Mouse (Mus musculus): ENCODE results near the gene Trpm7. TPM values are rescaled to one million over a fixed set of nuclear protein-coding genes. Genes with fewer than 3 reads are reported as not detected.

Trpm7 gene
- total and polyA plus RNA-seq, 3 experiments, result 11.2 to 143 (median 107) TPM

DNA sequence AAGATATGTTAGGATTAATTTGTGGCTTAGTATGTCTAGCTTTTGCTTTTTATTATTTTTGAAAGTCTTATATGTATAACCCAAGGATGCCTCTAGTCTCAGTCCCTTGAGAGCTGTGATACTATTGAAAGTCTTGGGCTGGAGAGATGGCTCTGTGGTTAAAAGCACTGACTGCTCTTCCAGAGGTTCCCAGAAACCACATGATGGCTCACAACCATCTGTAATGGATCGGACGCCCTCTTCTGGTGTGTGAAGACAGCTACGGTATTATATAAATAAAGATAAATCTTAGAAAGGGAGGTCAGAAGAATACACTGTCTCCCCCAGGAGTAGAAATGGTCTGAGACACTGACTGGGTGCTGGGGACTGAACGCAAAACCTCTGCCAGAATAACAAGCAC lies 31.3 kb downstream of the Trpm7 start:
- no peaks in the 10 kb centered on the region for H3K27me3 ChIP-seq (ENCODE audit: insufficient read depth, low read length)
- DNase-seq (ENCODE audit: low spot score) (no peak), ATAC-seq (ENCODE audit: extremely low read depth, insufficient number of reproducible peaks, low FRiP score, poor library complexity, severe bottlenecking) (no peak)
- no peaks in the 10 kb centered on the region for H3K4me1 ChIP-seq (ENCODE audit: insufficient read depth, low read depth, low read length)
- no peaks in the 10 kb centered on the region for H3K9me3 ChIP-seq (replicated peaks)
- H3K36me3 ChIP-seq (replicated peaks), result peaks cover 61% of the 10 kb centered on the region
- no peak overlapping the region for H3K4me3 ChIP-seq (ENCODE audit: low read depth, low read length)
- TF ChIP-seq GATA2 (IDR thresholded peaks at IDR 0.05; ENCODE audit: borderline replicate concordance, low read depth, low read length) (no peak), POLR2AphosphoS5 (IDR thresholded peaks at IDR 0.05; ENCODE audit: insufficient replicate concordance, low read depth, low read length) (no peak), CTCF (IDR thresholded peaks at IDR 0.05; ENCODE audit: low read depth, low read length) (no peak), TAL1 (conservative IDR thresholded peaks at IDR 0.05; ENCODE audit: low read depth, low read length) (no peak), GATA1 (IDR thresholded peaks at IDR 0.05; ENCODE audit: borderline replicate concordance, low read length) (no peak)

GRCm38 (mm10) chr2:126838848-126839247 lies 37.2 kb downstream of the Trpm7 start:
- H3K4me1 ChIP-seq (ENCODE audit: insufficient read depth, low read depth, low read length), result no peaks in the 10 kb centered on the region
- peaks cover 65% of the 10 kb centered on the region for H3K36me3 ChIP-seq (replicated peaks)
- no peak overlapping the region for H3K4me3 ChIP-seq (ENCODE audit: low read depth, low read length)
- no peaks in the 10 kb centered on the region for H3K27me3 ChIP-seq (ENCODE audit: insufficient read depth, low read length)
- no peak for DNase-seq (ENCODE audit: low spot score)
- no peak for ATAC-seq (ENCODE audit: extremely low read depth, insufficient number of reproducible peaks, low FRiP score, poor library complexity, severe bottlenecking)
- H3K9me3 ChIP-seq (replicated peaks), result no peaks in the 10 kb centered on the region
- TF ChIP-seq POLR2AphosphoS5 (IDR thresholded peaks at IDR 0.05; ENCODE audit: insufficient replicate concordance, low read depth, low read length) (no peak), GATA2 (IDR thresholded peaks at IDR 0.05; ENCODE audit: borderline replicate concordance, low read depth, low read length) (no peak), TAL1 (conservative IDR thresholded peaks at IDR 0.05; ENCODE audit: low read depth, low read length) (no peak), CTCF (IDR thresholded peaks at IDR 0.05; ENCODE audit: low read depth, low read length) (no peak), GATA1 (IDR thresholded peaks at IDR 0.05; ENCODE audit: borderline replicate concordance, low read length) (no peak)

- Histone ChIP-seq H3K4me1 (ENCODE audit: insufficient read depth, low read depth, low read length) (peaks cover 40% of the 10 kb centered on the region), H3K36me3 (replicated peaks) (peaks cover 45% of the 10 kb centered on the region)
- ATAC-seq (ENCODE audit: extremely low read depth, insufficient number of reproducible peaks, low FRiP score, poor library complexity, severe bottlenecking), result no peak
Observed at GRCm38 (mm10) chr2:126817414-126817813, 58.6 kb downstream of the Trpm7 start.

DNA sequence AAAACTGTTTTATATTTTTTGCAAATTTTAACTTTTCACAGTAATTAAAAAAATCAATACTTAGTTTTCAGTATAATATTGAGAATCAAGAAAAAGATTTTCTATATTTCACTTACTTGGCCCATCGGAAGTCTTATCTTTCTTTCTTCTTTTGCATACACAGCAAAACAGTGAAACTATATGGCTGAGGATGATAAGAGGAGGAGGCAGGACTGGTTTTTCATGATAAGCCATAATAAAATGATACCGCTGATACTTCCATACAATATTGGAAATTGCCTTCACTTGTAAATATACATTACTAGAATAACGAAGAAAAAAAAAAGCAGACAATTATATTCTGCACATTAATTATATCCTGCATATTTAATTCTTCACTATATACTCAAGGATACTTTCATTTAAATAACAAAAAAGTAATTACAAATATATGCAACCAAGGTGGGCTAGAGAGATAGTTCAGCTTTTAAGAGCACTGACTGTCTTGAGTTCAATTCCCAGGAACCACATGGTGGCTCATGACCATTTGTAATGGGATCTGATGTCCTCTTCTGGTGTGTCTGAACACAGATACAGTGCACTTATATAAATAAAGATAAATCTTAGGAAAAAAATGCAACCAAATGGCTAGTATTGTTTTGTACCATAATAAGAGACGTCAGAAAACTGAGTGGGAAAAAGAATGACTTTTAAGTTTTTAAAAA lies 59.2 kb downstream of the Trpm7 start:
- no peaks in the 10 kb centered on the region for H3K27me3 ChIP-seq (ENCODE audit: insufficient read depth, low read length)
- H3K4me1 ChIP-seq (ENCODE audit: insufficient read depth, low read depth, low read length), result peaks cover 38% of the 10 kb centered on the region
- peaks cover 48% of the 10 kb centered on the region for H3K36me3 ChIP-seq (replicated peaks)
- TF ChIP-seq CTCF (IDR thresholded peaks at IDR 0.05; ENCODE audit: low read depth, low read length), result no peak
- no peak for TF ChIP-seq POLR2AphosphoS5 (IDR thresholded peaks at IDR 0.05; ENCODE audit: insufficient replicate concordance, low read depth, low read length)
- no peak for TF ChIP-seq GATA1 (IDR thresholded peaks at IDR 0.05; ENCODE audit: borderline replicate concordance, low read length)
- TF ChIP-seq GATA2 (IDR thresholded peaks at IDR 0.05; ENCODE audit: borderline replicate concordance, low read depth, low read length), result no peak
- TF ChIP-seq TAL1 (conservative IDR thresholded peaks at IDR 0.05; ENCODE audit: low read depth, low read length), result peak; percentile 67
- ATAC-seq (ENCODE audit: extremely low read depth, insufficient number of reproducible peaks, low FRiP score, poor library complexity, severe bottlenecking) (peak; percentile 76), DNase-seq (ENCODE audit: low spot score) (no peak)
- H3K9me3 ChIP-seq (replicated peaks), result no peaks in the 10 kb centered on the region
- no peak overlapping the region for H3K4me3 ChIP-seq (ENCODE audit: low read depth, low read length)

More at GRCm38 (mm10) chr2:126817414-126817813, 58.6 kb downstream of the Trpm7 start:
- Histone ChIP-seq H3K9me3 (replicated peaks) (no peaks in the 10 kb centered on the region), H3K4me3 (ENCODE audit: low read depth, low read length) (no peak overlapping the region), H3K27me3 (ENCODE audit: insufficient read depth, low read length) (no peaks in the 10 kb centered on the region)
- TF ChIP-seq GATA2 (IDR thresholded peaks at IDR 0.05; ENCODE audit: borderline replicate concordance, low read depth, low read length) (no peak), CTCF (IDR thresholded peaks at IDR 0.05; ENCODE audit: low read depth, low read length) (no peak), GATA1 (IDR thresholded peaks at IDR 0.05; ENCODE audit: borderline replicate concordance, low read length) (no peak), TAL1 (conservative IDR thresholded peaks at IDR 0.05; ENCODE audit: low read depth, low read length) (no peak), POLR2AphosphoS5 (IDR thresholded peaks at IDR 0.05; ENCODE audit: insufficient replicate concordance, low read depth, low read length) (no peak)
- no peak for DNase-seq (ENCODE audit: low spot score)

DNA sequence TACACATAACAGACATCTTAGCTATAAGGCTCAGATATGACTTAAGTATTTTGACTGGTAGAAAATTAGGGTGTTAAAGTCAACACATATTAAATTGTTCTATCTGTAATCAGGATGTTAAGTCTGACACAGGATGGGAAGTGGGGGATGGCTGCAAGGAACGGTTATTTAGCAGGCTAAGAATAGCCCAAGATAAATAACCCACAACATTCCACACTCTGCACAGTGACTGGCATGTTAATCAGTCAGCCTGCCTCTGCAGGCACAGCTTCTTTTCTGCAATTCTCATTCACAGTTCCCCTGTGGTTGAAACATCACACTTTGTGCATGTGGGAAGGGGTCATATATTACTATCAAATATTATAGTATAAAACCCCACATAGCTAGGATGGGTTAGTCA lies 60.2 kb downstream of the Trpm7 start:
- Histone ChIP-seq H3K27me3 (ENCODE audit: insufficient read depth, low read length) (no peaks in the 10 kb centered on the region), H3K4me3 (ENCODE audit: low read depth, low read length) (no peak overlapping the region), H3K4me1 (ENCODE audit: insufficient read depth, low read depth, low read length) (peaks cover 38% of the 10 kb centered on the region), H3K9me3 (replicated peaks) (no peaks in the 10 kb centered on the region), H3K36me3 (replicated peaks) (peaks cover 48% of the 10 kb centered on the region)
- no peak for DNase-seq (ENCODE audit: low spot score)
- ATAC-seq (ENCODE audit: extremely low read depth, insufficient number of reproducible peaks, low FRiP score, poor library complexity, severe bottlenecking), result peak; percentile 41
- TF ChIP-seq GATA2 (IDR thresholded peaks at IDR 0.05; ENCODE audit: borderline replicate concordance, low read depth, low read length) (no peak), GATA1 (IDR thresholded peaks at IDR 0.05; ENCODE audit: borderline replicate concordance, low read length) (no peak), POLR2AphosphoS5 (IDR thresholded peaks at IDR 0.05; ENCODE audit: insufficient replicate concordance, low read depth, low read length) (no peak), CTCF (IDR thresholded peaks at IDR 0.05; ENCODE audit: low read depth, low read length) (no peak), TAL1 (conservative IDR thresholded peaks at IDR 0.05; ENCODE audit: low read depth, low read length) (no peak)

- TF ChIP-seq CTCF (IDR thresholded peaks at IDR 0.05; ENCODE audit: low read depth, low read length) (no peak), GATA1 (IDR thresholded peaks at IDR 0.05; ENCODE audit: borderline replicate concordance, low read length) (no peak), GATA2 (IDR thresholded peaks at IDR 0.05; ENCODE audit: borderline replicate concordance, low read depth, low read length) (no peak), POLR2AphosphoS5 (IDR thresholded peaks at IDR 0.05; ENCODE audit: insufficient replicate concordance, low read depth, low read length) (no peak), TAL1 (conservative IDR thresholded peaks at IDR 0.05; ENCODE audit: low read depth, low read length) (no peak)
- no peak for ATAC-seq (ENCODE audit: extremely low read depth, insufficient number of reproducible peaks, low FRiP score, poor library complexity, severe bottlenecking)
- H3K4me1 ChIP-seq (ENCODE audit: insufficient read depth, low read depth, low read length), result no peaks in the 10 kb centered on the region
Observed at GRCm38 (mm10) chr2:126801980-126802379, 74.0 kb downstream of the Trpm7 start.

More at GRCm38 (mm10) chr2:126801980-126802379, 74.0 kb downstream of the Trpm7 start:
- Histone ChIP-seq H3K4me3 (ENCODE audit: low read depth, low read length) (no peak overlapping the region), H3K36me3 (replicated peaks) (peaks cover 67% of the 10 kb centered on the region), H3K27me3 (ENCODE audit: insufficient read depth, low read length) (no peaks in the 10 kb centered on the region), H3K9me3 (replicated peaks) (no peaks in the 10 kb centered on the region)
- DNase-seq (ENCODE audit: low spot score), result no peak

All from G1E (cell line).